Mouse (Mus musculus) cerebellum, adult 9-11 months (tissue): ENCODE measurements at regions not wholly inside any gene's neighbourhood (a gene's known extent, or its start where the extent isn't known, plus 50 kb on each side); places are given as distances from the start of the nearest gene placed in this dataset.

Experiments used
- DNase-seq: peaks from one replicate; pipeline ENCODE4 v3.0.0; 2022

DNA sequence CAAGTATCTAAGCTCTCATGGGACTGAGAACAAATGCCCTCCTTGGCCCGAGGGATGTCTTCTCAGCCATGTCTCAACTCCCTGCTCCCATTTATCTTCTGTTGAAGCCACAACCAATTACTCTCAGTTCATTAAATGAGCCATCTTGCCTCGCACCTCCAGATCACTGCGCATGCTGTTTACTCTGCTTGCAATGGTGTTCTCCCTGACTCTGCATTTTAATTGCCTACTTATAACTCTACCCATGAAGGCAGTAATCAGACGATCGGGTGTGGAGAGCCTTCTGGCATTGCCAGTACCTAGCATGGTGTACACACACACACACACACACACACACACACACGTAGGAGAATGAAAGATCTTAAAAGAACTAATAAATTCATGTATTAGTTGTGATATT lies 306.1 kb upstream of the Myt1l start:
- no peak for DNase-seq

- DNase-seq: no peak
These were observed 302.2 kb upstream of the Myt1l start for GRCm38 (mm10) chr12:29226001-29226400.

DNA sequence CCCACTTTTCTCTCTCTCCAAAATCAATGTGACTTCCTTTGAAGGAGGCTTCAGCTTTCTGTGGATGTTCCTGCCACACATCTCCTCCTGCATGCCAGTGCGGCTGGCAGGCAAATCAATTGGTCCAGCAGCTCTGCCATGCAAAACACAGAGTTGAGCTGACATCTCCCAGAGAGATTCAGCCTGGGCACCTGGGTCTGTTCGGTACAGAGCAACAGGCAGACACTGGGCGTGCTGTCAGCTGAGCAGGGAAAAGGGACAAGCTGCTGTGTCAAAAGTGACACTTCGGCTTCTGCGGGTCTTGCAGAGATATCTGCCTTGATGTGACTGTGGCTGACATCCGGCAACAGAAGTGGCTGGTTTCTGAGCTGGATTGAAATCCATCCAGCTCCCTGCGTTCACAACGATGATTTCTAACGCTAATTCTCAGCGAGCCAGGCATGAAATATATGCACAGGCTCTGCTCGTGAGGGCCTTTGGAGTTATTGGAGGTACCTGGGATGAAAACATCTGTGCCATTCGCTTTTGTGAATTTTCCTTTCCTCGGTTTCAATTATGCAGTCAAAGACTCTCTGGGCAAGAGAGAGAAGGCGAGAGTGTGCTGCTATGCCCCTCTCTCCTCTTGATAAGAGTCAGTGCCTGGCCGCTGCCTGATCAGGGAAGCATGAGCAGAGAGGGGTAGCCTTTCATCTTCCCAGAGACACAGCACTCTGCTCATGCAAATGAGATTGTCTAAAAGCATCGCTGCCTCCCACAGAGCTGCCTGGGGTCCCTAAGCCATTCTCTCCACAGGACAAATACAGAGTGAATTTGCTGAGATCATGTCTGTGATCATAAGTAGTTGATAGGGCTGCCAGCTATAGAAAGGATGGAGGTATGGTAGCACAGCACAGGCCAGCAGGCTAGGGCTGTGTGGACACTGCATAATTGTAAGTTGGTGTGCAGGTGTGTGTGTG lies 295.4 kb upstream of the Myt1l start:
- no peak for DNase-seq

DNA sequence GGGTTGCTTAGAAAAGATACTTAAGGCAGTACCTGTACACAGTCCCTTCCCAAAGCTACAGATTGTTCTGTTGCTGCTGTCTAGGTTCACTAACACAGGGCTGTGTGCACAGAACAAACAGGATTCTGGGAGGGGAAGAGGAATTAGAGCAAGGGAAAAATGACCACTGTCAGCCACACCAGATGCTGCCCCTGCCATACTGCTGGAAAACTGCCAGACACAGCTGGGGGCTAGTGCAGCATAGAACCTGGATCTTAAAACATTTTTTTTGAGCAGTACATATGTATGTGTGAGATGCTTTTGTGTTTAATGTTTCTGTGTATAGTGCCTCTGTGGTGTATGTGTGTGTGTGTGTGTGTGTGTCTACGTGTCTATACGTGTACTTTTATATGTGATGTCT lies 291.7 kb upstream of the Myt1l start:
- DNase-seq: no peak

DNA sequence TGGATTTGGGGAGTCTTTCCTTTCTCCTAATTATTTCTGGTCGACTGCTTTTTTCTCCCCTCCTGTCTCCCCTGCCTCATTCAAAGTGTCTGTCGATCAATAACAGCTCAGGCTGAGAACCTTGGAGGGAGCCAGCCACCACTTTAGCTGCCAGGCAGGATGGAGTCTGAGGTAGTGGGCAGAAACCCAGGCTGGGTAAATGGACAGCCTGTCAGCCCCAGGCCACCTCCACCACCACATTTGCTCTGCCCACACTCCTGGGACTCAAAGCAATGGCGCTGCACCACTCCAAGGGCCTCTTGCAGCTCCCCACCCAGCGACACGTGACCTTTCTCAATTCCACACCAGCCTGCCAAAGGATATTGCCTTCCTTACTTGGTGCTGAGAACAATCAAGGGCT lies 290.7 kb upstream of the Myt1l start:
- DNase-seq: no peak

DNA sequence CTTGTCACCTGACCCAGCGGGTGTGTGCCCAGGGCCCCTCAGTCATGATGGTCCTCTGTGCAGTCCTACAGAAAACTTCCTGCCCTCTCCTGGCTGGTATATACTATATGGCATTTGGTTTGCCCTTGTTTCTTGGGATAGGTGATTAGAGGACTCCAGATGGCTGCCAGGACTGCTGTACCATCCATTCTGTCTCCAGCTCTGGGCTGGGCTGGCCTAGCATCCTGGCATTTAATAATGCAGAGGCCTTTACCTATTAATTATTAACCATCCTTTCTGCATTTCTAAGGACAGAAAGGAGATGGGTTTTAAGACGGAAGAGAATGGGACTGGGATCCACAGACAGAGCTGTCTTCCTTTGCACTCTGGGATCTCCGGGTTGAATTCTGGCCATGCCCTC lies 288.7 kb upstream of the Myt1l start:
- DNase-seq: no peak

- no peak for DNase-seq
These were observed 288.2 kb upstream of the Myt1l start for GRCm38 (mm10) chr12:29239975-29240374.

DNA sequence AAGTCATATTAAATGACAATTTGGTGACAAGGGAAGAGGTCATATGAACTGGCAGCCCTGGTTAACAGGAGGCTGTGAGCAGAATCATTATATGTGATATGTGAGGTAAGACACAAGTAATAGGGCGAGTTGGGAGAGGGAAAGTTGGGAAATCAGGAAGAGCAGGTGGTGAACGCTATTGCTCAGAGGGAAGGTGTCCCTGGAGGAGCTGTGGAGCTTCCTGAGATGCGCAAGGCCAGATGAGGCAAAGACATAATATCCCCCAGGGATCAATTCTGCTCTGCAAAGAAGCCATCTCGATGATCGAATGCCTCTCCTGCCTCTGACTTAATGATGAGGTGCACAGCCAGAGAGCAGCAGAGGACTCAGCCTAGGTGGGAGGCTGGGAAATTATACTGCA lies 285.1 kb upstream of the Myt1l start:
- no peak for DNase-seq

DNA sequence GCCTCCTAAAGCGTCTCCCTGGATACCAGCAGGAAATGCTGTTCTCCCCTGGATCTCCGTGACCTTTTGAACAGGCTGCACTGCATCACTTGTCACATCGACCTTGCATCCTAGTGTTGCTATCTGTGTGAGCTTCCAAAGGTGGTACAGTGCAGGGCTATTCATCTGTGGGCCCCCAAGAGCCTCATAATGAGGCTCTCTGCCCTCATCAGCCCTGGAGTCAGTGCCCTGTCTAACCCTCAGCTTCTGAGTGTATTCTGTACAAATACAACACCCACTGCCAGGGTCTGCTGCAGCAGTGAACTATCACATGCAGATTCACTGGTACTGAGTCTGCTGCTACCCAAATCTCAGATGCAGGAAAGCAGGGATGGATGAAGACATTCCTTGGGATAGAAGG lies 282.1 kb upstream of the Myt1l start:
- no peak for DNase-seq

- no peak for DNase-seq
These were observed 280.8 kb upstream of the Myt1l start for GRCm38 (mm10) chr12:29247356-29247755.

DNA sequence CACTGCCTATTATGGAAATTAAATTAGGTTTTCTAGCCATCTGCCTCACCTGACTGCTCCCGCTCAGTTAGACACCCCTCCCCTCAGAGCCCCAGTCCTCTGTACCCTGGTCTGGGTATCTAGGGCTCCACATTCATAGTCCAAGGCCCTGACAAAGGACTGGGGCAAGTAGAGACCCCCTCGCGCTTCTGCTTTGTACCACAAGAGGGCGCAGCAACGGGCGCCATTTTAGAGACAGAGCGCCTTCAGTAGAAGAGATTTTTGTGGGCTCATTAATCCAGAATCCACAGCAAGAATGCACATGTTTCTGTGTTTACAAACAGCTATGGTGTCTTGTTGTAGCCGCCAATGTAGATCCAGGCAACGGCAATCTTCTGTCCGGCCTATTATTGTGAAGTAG lies 279.7 kb upstream of the Myt1l start:
- DNase-seq: no peak

DNA sequence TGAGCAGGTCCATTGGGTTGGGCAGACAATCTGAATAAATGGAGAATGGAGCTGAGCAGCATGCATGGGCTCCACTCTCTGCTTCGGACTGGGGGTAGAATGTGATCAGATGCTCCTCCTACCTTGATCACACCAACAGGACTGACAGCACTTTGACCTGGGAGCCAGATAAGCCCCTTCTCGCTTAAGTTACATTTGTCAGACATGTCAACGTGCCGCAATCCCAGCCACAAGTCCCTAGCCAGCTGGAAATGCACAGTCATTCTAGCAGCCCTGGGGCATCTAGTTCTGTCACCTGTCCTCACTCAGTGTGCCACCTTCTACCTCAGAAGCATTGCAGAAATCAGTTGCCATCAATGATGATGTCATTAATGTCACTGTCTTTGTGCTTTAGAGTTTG lies 272.1 kb upstream of the Myt1l start:
- no peak for DNase-seq

DNA sequence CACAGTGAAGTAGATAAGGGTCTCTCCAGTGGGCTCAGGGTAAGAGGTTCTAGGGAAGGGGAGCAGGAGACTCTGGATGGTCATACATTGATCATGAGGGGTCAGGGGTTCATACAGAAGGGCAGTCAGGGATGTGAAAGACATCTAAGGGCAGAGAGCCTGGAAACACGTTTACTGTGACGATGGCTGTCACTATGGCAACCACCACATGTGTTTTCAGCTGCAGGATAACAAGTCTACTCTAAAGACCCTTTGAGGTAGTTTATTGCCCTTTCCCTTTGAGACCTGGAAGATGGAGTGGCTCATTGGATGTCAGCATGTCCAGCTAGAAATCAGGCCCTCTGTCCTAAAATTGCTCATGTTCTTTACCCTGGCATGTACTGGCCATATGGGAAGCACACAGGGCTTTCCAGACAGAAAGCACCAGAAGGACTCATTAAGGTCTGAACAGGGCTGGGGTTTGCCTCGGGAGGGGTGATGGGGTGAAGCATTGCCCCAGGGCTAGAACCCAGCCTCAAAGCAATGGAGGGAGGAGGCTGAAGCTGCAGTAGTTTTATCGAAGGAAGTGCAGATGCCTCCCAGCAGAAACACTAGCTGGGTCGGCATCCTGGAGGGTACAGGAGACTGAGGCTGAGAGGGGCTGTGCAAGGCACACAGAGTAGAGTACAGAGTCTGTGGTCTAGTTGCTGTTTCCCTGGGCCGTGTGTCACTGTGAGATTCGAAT lies 271.0 kb upstream of the Myt1l start:
- no peak for DNase-seq

DNA sequence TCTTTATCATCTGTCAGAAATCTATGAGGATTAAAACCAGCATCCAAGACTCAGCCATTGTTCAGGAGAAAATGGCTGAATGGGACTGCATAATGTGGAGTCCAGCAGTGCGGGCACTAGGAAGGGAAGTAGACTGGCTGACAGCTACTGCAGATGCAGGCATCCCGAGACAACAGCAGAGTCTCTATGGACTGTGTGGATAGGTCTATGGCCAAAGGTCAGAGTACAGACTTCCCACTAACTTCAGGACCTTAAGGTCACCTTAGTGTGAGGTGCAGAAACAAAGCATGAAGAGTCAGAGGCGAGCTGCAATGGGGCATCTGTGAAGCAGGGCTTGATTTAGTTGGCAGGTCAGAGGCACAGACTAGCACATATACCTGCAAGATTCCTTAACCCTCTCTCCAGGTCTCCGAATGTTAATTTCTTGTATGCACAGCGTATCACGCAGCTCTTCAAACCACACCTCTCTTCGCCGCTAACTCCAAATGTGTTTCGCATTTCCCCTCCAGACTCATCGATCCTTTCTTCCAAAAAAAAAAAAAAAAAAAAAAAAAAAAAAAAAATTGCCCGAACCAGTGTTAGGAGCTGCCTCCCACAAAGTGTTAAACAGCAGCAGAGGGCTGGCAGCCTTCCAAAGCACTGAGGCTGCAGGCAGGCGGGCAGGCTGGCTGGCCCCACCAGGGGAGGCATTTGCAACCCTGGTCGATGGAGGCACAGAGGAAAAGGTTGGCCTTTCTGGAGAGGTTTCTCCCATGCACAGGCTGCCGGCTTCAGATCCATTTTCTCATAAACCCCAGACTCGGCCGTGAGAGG lies 270.2 kb upstream of the Myt1l start:
- no peak for DNase-seq

GRCm38 (mm10) chr12:29258548-29258874 lies 269.7 kb upstream of the Myt1l start:
- DNase-seq: no peak

- DNase-seq: no peak
These were observed 269.2 kb upstream of the Myt1l start for GRCm38 (mm10) chr12:29258966-29259365.

DNA sequence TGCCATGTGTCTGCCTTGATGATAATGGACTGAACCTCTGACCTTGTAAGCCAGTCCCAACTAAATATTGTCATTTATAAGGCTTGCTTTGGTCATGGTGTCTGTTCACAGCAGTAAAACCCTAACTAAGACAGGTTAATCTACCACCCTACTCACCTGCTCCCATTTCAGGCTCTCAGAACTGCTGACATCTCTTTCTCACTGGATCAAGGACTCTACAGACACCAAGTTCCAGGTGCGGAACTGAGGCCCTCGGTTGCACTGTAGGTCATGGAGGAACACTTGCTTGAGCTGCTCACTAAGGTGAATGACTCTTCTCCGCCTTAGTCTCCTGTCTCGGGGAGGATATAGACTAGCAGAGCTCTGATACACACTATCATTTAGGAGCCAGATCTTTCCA lies 254.0 kb upstream of the Myt1l start:
- no peak for DNase-seq

DNA sequence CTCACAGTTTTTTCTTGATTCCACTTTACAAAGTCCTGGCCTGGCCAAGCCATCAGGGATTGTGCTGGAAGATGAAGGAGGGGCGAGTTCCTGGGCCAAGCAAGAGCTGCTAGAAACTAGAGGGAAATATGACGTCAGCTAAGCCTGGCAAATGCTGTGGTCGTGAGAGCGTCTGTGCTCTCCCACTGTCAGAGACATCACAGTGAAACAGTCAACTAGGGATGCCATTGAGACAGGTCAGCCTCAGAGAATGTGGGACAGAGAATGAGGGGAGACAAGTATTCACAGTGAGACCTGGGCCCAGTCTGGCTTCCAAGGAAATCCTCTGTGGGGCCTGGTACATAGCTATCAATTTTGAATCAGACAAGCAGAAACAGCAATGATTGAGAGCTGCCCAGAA lies 252.5 kb upstream of the Myt1l start:
- no peak for DNase-seq

DNA sequence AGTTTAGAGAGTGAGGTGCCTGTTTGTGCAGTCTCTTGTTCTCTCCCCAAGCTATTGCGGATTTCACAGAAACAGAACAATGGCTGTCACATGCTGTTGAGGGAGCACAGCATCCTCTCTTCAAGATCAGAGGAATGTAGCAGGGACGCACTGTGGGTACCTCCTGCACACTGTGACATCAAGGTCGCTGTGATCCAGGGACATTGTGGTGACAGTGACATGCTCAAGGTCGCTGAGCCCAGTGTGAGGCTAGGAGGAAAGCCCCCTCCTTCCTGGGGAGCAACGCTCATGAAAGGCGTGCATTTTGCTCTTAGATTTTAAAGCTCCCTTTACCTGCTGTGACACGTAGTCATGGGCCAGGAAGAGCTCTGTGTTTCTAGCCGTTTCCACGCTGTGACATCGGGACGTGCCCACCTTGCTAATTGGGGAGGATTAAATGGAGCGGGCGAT lies 248.5 kb upstream of the Myt1l start:
- DNase-seq: no peak

GRCm38 (mm10) chr12:29280081-29280788 lies 247.9 kb upstream of the Myt1l start:
- DNase-seq: peak; percentile 12

DNA sequence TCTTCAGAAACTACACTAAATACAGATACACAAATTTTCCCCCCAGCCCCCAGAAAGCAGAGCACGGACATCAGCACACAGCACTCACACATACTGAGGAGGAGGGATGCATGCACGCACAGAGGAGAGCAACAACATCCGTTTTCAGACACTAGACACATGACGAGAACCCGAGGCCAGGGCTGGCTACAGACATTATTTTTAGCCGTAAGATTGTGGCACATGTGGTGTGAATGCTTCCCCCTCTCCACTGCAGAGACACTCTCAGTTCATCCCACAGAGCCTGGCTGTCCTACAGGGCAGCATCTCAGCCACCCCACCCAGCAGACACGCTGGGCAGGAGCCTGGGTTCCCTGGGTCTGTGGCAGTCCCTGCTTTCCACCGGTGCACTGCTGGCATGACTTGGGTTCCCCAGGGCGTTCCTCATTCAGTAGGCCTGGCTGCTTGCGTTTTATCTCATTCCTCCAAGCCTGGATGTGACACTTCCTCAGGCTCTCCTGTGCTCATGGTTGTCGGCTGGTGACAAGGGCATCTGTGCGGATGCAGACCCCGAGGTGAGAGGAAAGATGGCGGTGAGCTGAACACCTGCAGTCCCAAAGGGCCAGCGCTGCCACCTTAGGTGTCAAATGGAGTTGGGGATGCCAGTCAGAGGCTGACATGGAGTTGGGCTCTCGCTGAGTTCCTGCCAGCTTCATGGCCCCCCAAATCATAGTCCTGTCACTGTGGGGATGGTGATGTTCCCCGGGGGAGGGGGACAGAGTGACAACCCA lies 247.1 kb upstream of the Myt1l start:
- no peak for DNase-seq

DNA sequence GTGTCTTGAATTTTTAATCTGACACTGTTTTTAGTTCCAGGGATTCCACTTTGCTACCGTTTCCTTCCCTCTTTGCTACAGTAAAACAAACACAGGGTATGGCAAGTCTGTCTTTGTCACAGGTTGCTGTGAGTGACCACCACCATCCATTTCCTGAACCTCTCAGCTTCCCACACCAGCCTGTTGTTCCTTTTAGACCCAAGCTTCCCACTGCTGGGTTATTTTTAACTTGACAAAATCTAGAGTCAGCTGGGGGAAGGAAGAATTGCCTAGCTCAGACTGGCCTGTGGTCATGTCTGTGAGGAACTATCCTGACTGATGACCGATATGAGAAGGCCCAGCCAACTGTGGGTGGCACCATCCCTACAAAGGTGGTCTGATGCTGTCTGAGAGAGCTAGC lies 239.4 kb upstream of the Myt1l start:
- DNase-seq: no peak
